Mouse (Mus musculus): ENCODE data around the gene Cdk5r2. TPM values are rescaled to one million over a fixed set of nuclear protein-coding genes. Genes with fewer than 3 reads are reported as not detected.

The Cdk5r2 gene
- polyA plus RNA-seq, 1 experiment, result not detected

- peaks cover 82% of the 10 kb centered on the region for H3K27me3 ChIP-seq (ENCODE audit: control insufficient read depth)
Measured at GRCm38 (mm10) chr1:74883441-74883840, 28.7 kb downstream of the Cdk5r2 start.

GRCm38 (mm10) chr1:74884196-74885141 lies 29.7 kb downstream of the Cdk5r2 start:
- no peak for TF ChIP-seq GATA1 (IDR thresholded peaks at IDR 0.05; ENCODE audit: low read length)
- no peak for TF ChIP-seq TAL1 (IDR thresholded peaks at IDR 0.05; ENCODE audit: low read length)
- Histone ChIP-seq H3K4me1 (ENCODE audit: control insufficient read depth) (no peaks in the 10 kb centered on the region), H3K27me3 (ENCODE audit: control insufficient read depth) (peaks cover 77% of the 10 kb centered on the region), H3K36me3 (ENCODE audit: control insufficient read depth) (no peaks in the 10 kb centered on the region), H3K4me3 (replicated peaks) (no peak overlapping the region), H3K9me3 (ENCODE audit: control insufficient read depth, low read length) (no peaks in the 10 kb centered on the region)

More at GRCm38 (mm10) chr1:74883441-74883840, 28.7 kb downstream of the Cdk5r2 start:
- H3K4me3 ChIP-seq (replicated peaks), result no peak overlapping the region
- no peaks in the 10 kb centered on the region for H3K9me3 ChIP-seq (ENCODE audit: control insufficient read depth, low read length)
- no peaks in the 10 kb centered on the region for H3K4me1 ChIP-seq (ENCODE audit: control insufficient read depth)
- TF ChIP-seq TAL1 (IDR thresholded peaks at IDR 0.05; ENCODE audit: low read length), result no peak
- no peak for TF ChIP-seq GATA1 (IDR thresholded peaks at IDR 0.05; ENCODE audit: low read length)
- no peaks in the 10 kb centered on the region for H3K36me3 ChIP-seq (ENCODE audit: control insufficient read depth)

GRCm38 (mm10) chr1:74885369-74886042 lies 30.8 kb downstream of the Cdk5r2 start, which contains the start of gene Fev:
Gene Fev (minus strand): TSS chr1:74885419.
- H3K27me3 ChIP-seq (ENCODE audit: control insufficient read depth), result peaks cover 86% of the 10 kb centered on the region
- H3K36me3 ChIP-seq (ENCODE audit: control insufficient read depth), result no peaks in the 10 kb centered on the region
- H3K9me3 ChIP-seq (ENCODE audit: control insufficient read depth, low read length), result no peaks in the 10 kb centered on the region
- no peak for TF ChIP-seq GATA1 (IDR thresholded peaks at IDR 0.05; ENCODE audit: low read length)
- no peak for TF ChIP-seq TAL1 (IDR thresholded peaks at IDR 0.05; ENCODE audit: low read length)
- no peak within 1 kb of the TSS for H3K4me3 ChIP-seq (replicated peaks)
- no peaks in the 10 kb centered on the region for H3K4me1 ChIP-seq (ENCODE audit: control insufficient read depth)

- Histone ChIP-seq H3K4me1 (ENCODE audit: control insufficient read depth) (no peaks in the 10 kb centered on the region), H3K36me3 (ENCODE audit: control insufficient read depth) (no peaks in the 10 kb centered on the region), H3K4me3 (replicated peaks) (no peak overlapping the region), H3K9me3 (ENCODE audit: control insufficient read depth, low read length) (no peaks in the 10 kb centered on the region), H3K27me3 (ENCODE audit: control insufficient read depth) (peaks cover 63% of the 10 kb centered on the region)
- TF ChIP-seq GATA1 (IDR thresholded peaks at IDR 0.05; ENCODE audit: low read length) (no peak), TAL1 (IDR thresholded peaks at IDR 0.05; ENCODE audit: low read length) (no peak)
Measured at GRCm38 (mm10) chr1:74891513-74891912, 36.8 kb downstream of the Cdk5r2 start.

- H3K27me3 ChIP-seq (ENCODE audit: control insufficient read depth), result peaks cover 56% of the 10 kb centered on the region
- H3K4me3 ChIP-seq (replicated peaks), result no peak overlapping the region
Measured at GRCm38 (mm10) chr1:74892351-74893133, 37.8 kb downstream of the Cdk5r2 start.

GRCm38 (mm10) chr1:74893134-74893855 lies 38.6 kb downstream of the Cdk5r2 start, which contains the start of gene Cryba2:
Gene Cryba2 (minus strand): TSS chr1:74893143.
- Histone ChIP-seq H3K36me3 (ENCODE audit: control insufficient read depth) (no peaks in the 10 kb centered on the region), H3K4me1 (ENCODE audit: control insufficient read depth) (no peaks in the 10 kb centered on the region), H3K4me3 (replicated peaks) (no peak within 1 kb of the TSS), H3K9me3 (ENCODE audit: control insufficient read depth, low read length) (no peaks in the 10 kb centered on the region), H3K27me3 (ENCODE audit: control insufficient read depth) (peaks cover 58% of the 10 kb centered on the region)
- TF ChIP-seq GATA1 (IDR thresholded peaks at IDR 0.05; ENCODE audit: low read length) (no peak), TAL1 (IDR thresholded peaks at IDR 0.05; ENCODE audit: low read length) (no peak)

More at GRCm38 (mm10) chr1:74892351-74893133, 37.8 kb downstream of the Cdk5r2 start:
- no peaks in the 10 kb centered on the region for H3K9me3 ChIP-seq (ENCODE audit: control insufficient read depth, low read length)
- H3K4me1 ChIP-seq (ENCODE audit: control insufficient read depth), result no peaks in the 10 kb centered on the region
- H3K36me3 ChIP-seq (ENCODE audit: control insufficient read depth), result no peaks in the 10 kb centered on the region
- TF ChIP-seq TAL1 (IDR thresholded peaks at IDR 0.05; ENCODE audit: low read length) (no peak), GATA1 (IDR thresholded peaks at IDR 0.05; ENCODE audit: low read length) (no peak)

GRCm38 (mm10) chr1:74894966-74895365 lies 40.2 kb downstream of the Cdk5r2 start:
- Histone ChIP-seq H3K27me3 (ENCODE audit: control insufficient read depth) (peaks cover 63% of the 10 kb centered on the region), H3K9me3 (ENCODE audit: control insufficient read depth, low read length) (no peaks in the 10 kb centered on the region), H3K4me3 (replicated peaks) (no peak overlapping the region), H3K36me3 (ENCODE audit: control insufficient read depth) (no peaks in the 10 kb centered on the region), H3K4me1 (ENCODE audit: control insufficient read depth) (no peaks in the 10 kb centered on the region)
- no peak for TF ChIP-seq GATA1 (IDR thresholded peaks at IDR 0.05; ENCODE audit: low read length)
- TF ChIP-seq TAL1 (IDR thresholded peaks at IDR 0.05; ENCODE audit: low read length), result no peak

- no peak overlapping the region for H3K4me3 ChIP-seq (replicated peaks)
- peaks cover 64% of the 10 kb centered on the region for H3K27me3 ChIP-seq (ENCODE audit: control insufficient read depth)
Measured at GRCm38 (mm10) chr1:74897976-74898375, 43.2 kb downstream of the Cdk5r2 start.

More at GRCm38 (mm10) chr1:74897976-74898375, 43.2 kb downstream of the Cdk5r2 start:
- Histone ChIP-seq H3K36me3 (ENCODE audit: control insufficient read depth) (no peaks in the 10 kb centered on the region), H3K9me3 (ENCODE audit: control insufficient read depth, low read length) (no peaks in the 10 kb centered on the region), H3K4me1 (ENCODE audit: control insufficient read depth) (no peaks in the 10 kb centered on the region)
- TF ChIP-seq GATA1 (IDR thresholded peaks at IDR 0.05; ENCODE audit: low read length), result no peak
- no peak for TF ChIP-seq TAL1 (IDR thresholded peaks at IDR 0.05; ENCODE audit: low read length)

Measured in erythroblast, embryonic 14.5 days (primary cell).